Mouse (Mus musculus) stomach, postnatal 0 days (tissue): ENCODE measurements around the gene Prima1.

Source experiments
- CTCF ChIP-seq: IDR thresholded peaks from 2 replicates; pipeline ENCODE4 v1.5.1; 2016; ENCODE audit warnings: antibody characterized with exemption, low read depth, mild to moderate bottlenecking, moderate library complexity
- EP300 ChIP-seq: optimal IDR thresholded peaks from 2 replicates; pipeline ENCODE3; 2016; ENCODE audit warnings: antibody characterized with exemption

DNA sequence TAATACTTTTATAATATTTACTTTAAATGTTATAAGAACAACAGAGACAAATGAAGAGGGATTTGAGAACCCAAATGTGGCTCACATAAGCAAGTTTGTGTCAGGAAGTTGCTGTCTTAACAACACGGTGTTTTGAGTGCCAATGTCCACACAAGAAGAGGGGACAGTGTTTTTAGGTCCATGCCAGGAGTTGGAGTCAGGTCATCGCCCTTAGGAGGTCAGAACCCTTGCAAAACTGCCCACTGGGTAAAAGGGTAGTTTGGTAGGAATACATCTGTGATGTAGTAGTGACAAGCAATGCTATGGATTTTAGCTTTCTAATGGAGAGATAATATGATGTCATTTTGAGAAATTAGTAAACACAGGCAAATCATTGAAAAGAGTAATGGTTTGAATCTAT is 91.7 kb downstream of the Prima1 start:
- no peak for TF ChIP-seq CTCF
- TF ChIP-seq EP300 = no peak
